Mouse (Mus musculus): ENCODE results near the gene Dyrk3. TPM values are rescaled to one million over a fixed set of nuclear protein-coding genes. Genes with fewer than 3 reads are reported as not detected.

Gene Dyrk3
- total RNA-seq, 1 experiment, result 18.6 TPM

DNA sequence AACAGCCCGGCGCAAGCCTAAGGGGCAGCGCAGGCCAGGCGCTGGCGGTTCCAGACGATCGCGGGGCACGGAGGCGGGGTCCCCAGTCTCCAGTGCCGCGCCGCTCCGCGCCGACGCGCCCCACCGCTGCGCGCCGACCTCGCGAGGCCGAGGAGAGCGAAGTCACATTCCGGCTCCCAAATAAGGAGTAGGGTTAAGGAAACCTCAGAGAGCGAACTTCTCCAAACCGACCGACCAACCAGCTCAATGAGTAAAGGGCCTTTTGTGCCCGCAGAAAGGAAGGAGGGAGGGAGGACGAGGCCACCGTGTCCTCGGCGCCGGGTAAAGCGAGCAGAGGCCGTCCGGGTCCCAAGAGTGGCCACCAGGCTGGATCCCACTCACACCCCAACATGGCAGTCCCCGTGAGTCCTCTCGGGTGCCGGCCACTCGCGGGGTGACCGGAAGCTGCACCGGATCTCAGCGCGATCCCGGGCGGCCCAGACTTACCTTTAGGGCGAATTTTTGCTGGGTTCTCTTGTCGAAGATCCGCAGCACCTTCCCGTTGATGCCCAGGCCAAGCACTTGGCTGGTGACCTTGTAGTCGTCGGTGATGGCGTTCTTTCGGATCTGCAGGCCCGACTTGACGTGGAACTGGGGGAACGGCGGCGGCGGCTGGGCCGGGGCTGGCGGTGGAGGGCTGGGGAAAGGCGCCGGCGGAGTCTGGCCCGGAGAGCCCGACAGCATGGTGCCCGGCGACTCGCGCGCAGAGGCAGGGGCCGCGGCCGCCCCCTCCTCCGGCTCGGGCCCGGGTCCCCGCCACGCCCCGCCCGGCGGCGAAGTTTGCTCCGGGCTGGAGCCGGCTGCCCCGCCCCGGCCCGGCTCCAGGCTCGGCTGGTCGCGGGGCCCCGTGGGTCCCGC is 41.1 kb downstream of the Dyrk3 start:
- DNase-seq (ENCODE audit: low read depth, low spot score), result no peak
- no peak for TF ChIP-seq ZNF384 (IDR thresholded peaks at IDR 0.05; ENCODE audit: low read depth, low read length)
- TF ChIP-seq CHD2 (IDR thresholded peaks at IDR 0.05; ENCODE audit: low read depth, low read length), result peak; percentile 80
- no peaks in the 10 kb centered on the region for H3K9me3 ChIP-seq (ENCODE audit: control insufficient read depth, insufficient read depth, low read depth, low read length)
- H3K9ac ChIP-seq (ENCODE audit: insufficient read depth, low read depth, low read length, poor library complexity, severe bottlenecking), result peak overlapping the region; percentile 70
- H3K4me3 ChIP-seq (ENCODE audit: insufficient read depth in 1 of 2, low read depth in 1 of 2, low read length in 2 of 2, poor library complexity in 1 of 2, severe bottlenecking in 1 of 2), result peak overlapping the region; percentile 83 to 89
- in situ Hi-C loops (cut with MboI; ENCODE audit: low sequenced_read_pairs in 2 of 2, unreplicated experiment in 2 of 2), result no loop called here
- peaks cover 0 to 2% of the 10 kb centered on the region in 2 experiments; a peak in 1 of 4 replicates for H3K4me1 ChIP-seq (ENCODE audit: control insufficient read depth in 2 of 2, insufficient read depth in 2 of 2, low read length in 2 of 2, poor library complexity in 1 of 2)
- no peaks in the 10 kb centered on the region for H3K36me3 ChIP-seq (ENCODE audit: control insufficient read depth, insufficient read depth, low read length, poor library complexity, severe bottlenecking)
- no peak overlapping the region for H3K27ac ChIP-seq (ENCODE audit: insufficient read depth, low read depth, low read length, poor library complexity, severe bottlenecking)

DNA sequence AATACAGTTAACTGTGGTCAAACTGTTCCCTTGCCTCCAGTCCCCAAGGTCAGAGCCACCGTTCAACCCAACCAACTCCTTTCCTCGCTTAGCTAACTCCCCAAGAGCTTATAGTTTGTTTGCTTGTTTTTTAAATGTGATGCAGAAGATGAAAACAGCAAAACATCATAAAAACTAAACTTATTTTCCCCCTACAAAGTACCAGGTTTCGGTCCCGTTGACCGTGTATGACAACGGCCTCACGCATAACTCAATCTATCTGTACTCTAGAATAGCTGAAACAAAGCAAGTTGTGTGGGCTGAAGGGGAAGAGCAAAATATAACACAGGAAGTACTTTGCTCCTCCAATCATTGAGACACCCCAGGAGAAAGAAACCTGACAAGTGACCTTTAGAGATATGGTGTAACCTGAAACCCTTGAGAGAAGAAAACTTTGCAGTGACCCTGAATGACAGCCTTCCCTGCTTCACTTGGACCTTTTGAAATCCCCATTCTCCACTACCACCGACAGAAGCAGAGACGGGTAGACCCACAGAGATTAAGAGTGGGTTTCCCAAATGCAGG is 41.9 kb downstream of the Dyrk3 start:
- in situ Hi-C loops (cut with MboI; ENCODE audit: low sequenced_read_pairs in 2 of 2, unreplicated experiment in 2 of 2), result no loop called here
- H3K36me3 ChIP-seq (ENCODE audit: control insufficient read depth, insufficient read depth, low read length, poor library complexity, severe bottlenecking), result no peaks in the 10 kb centered on the region
- peaks cover 0 to 2% of the 10 kb centered on the region in 2 experiments; a peak in 1 of 4 replicates for H3K4me1 ChIP-seq (ENCODE audit: control insufficient read depth in 2 of 2, insufficient read depth in 2 of 2, low read length in 2 of 2, poor library complexity in 1 of 2)
- TF ChIP-seq CHD2 (IDR thresholded peaks at IDR 0.05; ENCODE audit: low read depth, low read length) (no peak), HCFC1 (IDR thresholded peaks at IDR 0.05; ENCODE audit: borderline replicate concordance, insufficient read depth, low read length) (no peak), ZNF384 (IDR thresholded peaks at IDR 0.05; ENCODE audit: low read depth, low read length) (no peak), MAFK (IDR thresholded peaks at IDR 0.05; ENCODE audit: insufficient read depth, low read depth, low read length) (no peak), ZC3H11A (IDR thresholded peaks at IDR 0.05; ENCODE audit: borderline replicate concordance, low read depth, low read length) (no peak)
- H3K27ac ChIP-seq (ENCODE audit: insufficient read depth, low read depth, low read length, poor library complexity, severe bottlenecking), result no peak overlapping the region
- H3K4me3 ChIP-seq (ENCODE audit: insufficient read depth in 1 of 2, low read depth in 1 of 2, low read length in 2 of 2, poor library complexity in 1 of 2, severe bottlenecking in 1 of 2), result peak overlapping the region; percentile 83 to 89
- DNase-seq (ENCODE audit: low read depth, low spot score), result no peak
- H3K9me3 ChIP-seq (ENCODE audit: control insufficient read depth, insufficient read depth, low read depth, low read length), result no peaks in the 10 kb centered on the region
- H3K9ac ChIP-seq (ENCODE audit: insufficient read depth, low read depth, low read length, poor library complexity, severe bottlenecking), result peak overlapping the region; percentile 70

DNA sequence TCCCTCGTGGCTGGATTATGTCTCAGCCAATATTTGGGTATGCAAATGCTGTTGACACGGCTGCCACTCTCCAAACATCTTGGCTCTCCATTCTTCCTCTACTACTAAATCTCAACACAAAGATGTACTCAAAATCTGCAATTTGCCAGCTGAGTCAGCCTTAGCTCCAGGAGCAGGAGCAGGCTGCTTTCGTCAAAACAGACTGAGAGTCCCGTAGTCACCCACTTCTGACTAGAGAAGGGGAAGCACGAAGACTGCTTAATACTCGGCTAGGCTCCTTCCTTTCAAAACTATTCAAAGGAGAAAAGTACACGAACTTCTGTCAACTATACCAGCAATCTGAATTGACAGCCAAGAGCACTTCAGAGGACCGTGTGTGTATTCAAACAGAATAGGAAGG is 42.6 kb downstream of the Dyrk3 start:
- no peak for TF ChIP-seq HCFC1 (IDR thresholded peaks at IDR 0.05; ENCODE audit: borderline replicate concordance, insufficient read depth, low read length)
- no peak for TF ChIP-seq ZNF384 (IDR thresholded peaks at IDR 0.05; ENCODE audit: low read depth, low read length)
- no peak for TF ChIP-seq ZC3H11A (IDR thresholded peaks at IDR 0.05; ENCODE audit: borderline replicate concordance, low read depth, low read length)
- no peak for TF ChIP-seq CHD2 (IDR thresholded peaks at IDR 0.05; ENCODE audit: low read depth, low read length)
- no peak for TF ChIP-seq MAFK (IDR thresholded peaks at IDR 0.05; ENCODE audit: insufficient read depth, low read depth, low read length)
- Histone ChIP-seq H3K9me3 (ENCODE audit: control insufficient read depth, insufficient read depth, low read depth, low read length) (no peaks in the 10 kb centered on the region), H3K36me3 (ENCODE audit: control insufficient read depth, insufficient read depth, low read length, poor library complexity, severe bottlenecking) (no peaks in the 10 kb centered on the region), H3K4me1 (ENCODE audit: control insufficient read depth in 2 of 2, insufficient read depth in 2 of 2, low read length in 2 of 2, poor library complexity in 1 of 2) (peaks cover 0 to 2% of the 10 kb centered on the region in 2 experiments; a peak in 1 of 4 replicates), H3K4me3 (ENCODE audit: insufficient read depth in 1 of 2, low read depth in 1 of 2, low read length in 2 of 2, poor library complexity in 1 of 2, severe bottlenecking in 1 of 2) (no peak overlapping the region), H3K27ac (ENCODE audit: insufficient read depth, low read depth, low read length, poor library complexity, severe bottlenecking) (no peak overlapping the region), H3K9ac (ENCODE audit: insufficient read depth, low read depth, low read length, poor library complexity, severe bottlenecking) (no peak overlapping the region)
- in situ Hi-C loops (cut with MboI; ENCODE audit: low sequenced_read_pairs in 2 of 2, unreplicated experiment in 2 of 2), result no loop called here
- no peak for DNase-seq (ENCODE audit: low read depth, low spot score)

DNA sequence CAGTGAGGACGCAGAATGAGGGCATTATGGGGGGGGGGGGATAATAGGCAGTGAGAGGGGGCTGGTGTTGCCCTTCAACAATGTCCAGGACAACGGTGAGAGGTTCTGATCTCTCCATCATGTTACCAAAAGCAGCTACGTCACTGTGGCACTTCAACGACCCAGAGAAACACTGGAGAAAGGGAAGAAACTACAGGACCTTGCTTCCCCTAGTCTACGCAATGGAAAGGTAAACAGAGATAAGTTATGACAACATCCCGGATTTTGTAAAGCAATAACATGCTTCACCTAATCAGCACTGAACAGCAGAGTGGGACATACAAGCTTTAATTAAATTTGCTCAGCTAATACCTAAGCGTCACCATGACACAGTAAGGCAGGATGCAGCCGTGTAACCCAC is 44.3 kb downstream of the Dyrk3 start:
- TF ChIP-seq MAFK (IDR thresholded peaks at IDR 0.05; ENCODE audit: insufficient read depth, low read depth, low read length), result no peak
- TF ChIP-seq CHD2 (IDR thresholded peaks at IDR 0.05; ENCODE audit: low read depth, low read length), result no peak
- TF ChIP-seq HCFC1 (IDR thresholded peaks at IDR 0.05; ENCODE audit: borderline replicate concordance, insufficient read depth, low read length), result no peak
- no peak for TF ChIP-seq ZNF384 (IDR thresholded peaks at IDR 0.05; ENCODE audit: low read depth, low read length)
- TF ChIP-seq ZC3H11A (IDR thresholded peaks at IDR 0.05; ENCODE audit: borderline replicate concordance, low read depth, low read length), result no peak
- DNase-seq (ENCODE audit: low read depth, low spot score), result no peak
- in situ Hi-C loops (cut with MboI; ENCODE audit: low sequenced_read_pairs in 2 of 2, unreplicated experiment in 2 of 2), result no loop called here
- Histone ChIP-seq H3K9ac (ENCODE audit: insufficient read depth, low read depth, low read length, poor library complexity, severe bottlenecking) (no peak overlapping the region), H3K4me3 (ENCODE audit: insufficient read depth in 1 of 2, low read depth in 1 of 2, low read length in 2 of 2, poor library complexity in 1 of 2, severe bottlenecking in 1 of 2) (no peak overlapping the region), H3K9me3 (ENCODE audit: control insufficient read depth, insufficient read depth, low read depth, low read length) (no peaks in the 10 kb centered on the region), H3K36me3 (ENCODE audit: control insufficient read depth, insufficient read depth, low read length, poor library complexity, severe bottlenecking) (no peaks in the 10 kb centered on the region), H3K27ac (ENCODE audit: insufficient read depth, low read depth, low read length, poor library complexity, severe bottlenecking) (no peak overlapping the region), H3K4me1 (ENCODE audit: control insufficient read depth in 2 of 2, insufficient read depth in 2 of 2, low read length in 2 of 2, poor library complexity in 1 of 2) (peaks cover 0 to 2% of the 10 kb centered on the region in 2 experiments; a peak in 1 of 4 replicates)

Data from ES-E14 (cell line).